ENCODE assay signal across 17 mouse cellular contexts in the genomic region with DNA sequence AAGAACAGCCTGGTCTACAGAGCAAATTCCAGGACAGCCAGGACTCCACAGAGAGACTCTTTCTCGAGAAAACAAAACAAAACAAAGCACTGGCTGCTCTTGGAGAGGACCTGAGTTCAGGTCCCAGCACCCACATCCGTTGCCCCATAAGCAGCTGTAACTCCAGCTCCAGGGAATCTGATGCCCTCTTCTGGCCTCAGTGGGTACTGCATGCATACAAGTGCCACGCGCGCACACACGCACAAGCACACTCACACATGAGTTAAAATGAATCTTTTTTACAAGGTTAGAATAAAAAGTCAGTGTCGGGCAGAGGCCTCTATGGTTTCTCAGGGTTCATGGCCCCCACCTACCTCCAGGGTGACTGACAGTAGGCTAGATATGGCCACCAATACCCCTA. TPM values are rescaled to one million over a fixed set of nuclear protein-coding genes. Genes with fewer than 3 reads are reported as not detected.
DNase-seq lines count a peak whose midpoint lies in the region; ATAC-seq lines count a peak whose summit lies in the region.
"Had no signal": no experiment of that assay in that cellular context is flagged by ENCODE, and none has a peak within 500 bp of the region (broad histone marks: within the 10 kb centered on the region; RNA-seq: fewer than 3 reads in every experiment).

No protein-coding gene starts in this region.

- no peak overlapping the region for H3K4me3 ChIP-seq in liver, embryonic 12.5 days
- H3K4me3 ChIP-seq: hindbrain, embryonic 12.5 days; liver, embryonic 15.5 days; midbrain, embryonic 10.5 days; neural tube, embryonic 13.5 days had no signal

- H3K9me3 ChIP-seq in liver, embryonic 12.5 days (replicated peaks), result 0 out of 2 replicates have a peak, but pooled peaks cover 5% of the 10 kb centered on the region
- H3K9me3 ChIP-seq: liver, embryonic 15.5 days; midbrain, embryonic 10.5 days; neural tube, embryonic 13.5 days had no signal

- H3K9ac ChIP-seq in liver, embryonic 12.5 days, result no peak overlapping the region
- H3K9ac ChIP-seq: hindbrain, embryonic 12.5 days; liver, embryonic 15.5 days; neural tube, embryonic 13.5 days had no signal

- DNase-seq in liver, result peak; percentile 45
- peak; percentile 60 to 62 for DNase-seq in B cell, adult 2 months
- peak; percentile 52 for DNase-seq in ES-CJ7 (ENCODE audit: low read depth, low spot score)
- peak; percentile 58 for DNase-seq in induced T-regulatory cell, adult 2 months (ENCODE audit: low read depth)
- DNase-seq in yolk sac, embryonic 10.5 days (ENCODE audit: low spot score), result no peak
- no peak for DNase-seq in urinary bladder, adult 2 months (ENCODE audit: low spot score)
- DNase-seq: adrenal gland, postnatal 10 days; cerebellum, adult 11-12 months; right cerebral cortex, adult 18-20 months had no signal

- 83% methylated on average over 7 of the region's 7 CpGs for WGBS in liver, embryonic 12.5 days (ENCODE audit: insufficient replicate concordance)

- H3K36me3 ChIP-seq in liver, embryonic 12.5 days, result no peaks in the 10 kb centered on the region
- H3K36me3 ChIP-seq: hindbrain, embryonic 12.5 days; liver, embryonic 15.5 days; midbrain, embryonic 10.5 days; neural tube, embryonic 13.5 days had no signal

- ATAC-seq in liver, embryonic 12.5 days, result no peak
- ATAC-seq: Patski had no signal

- H3K27ac ChIP-seq in liver, embryonic 12.5 days, result no peak overlapping the region
- H3K27ac ChIP-seq: hindbrain, embryonic 12.5 days; liver, embryonic 15.5 days; midbrain, embryonic 10.5 days; neural tube, embryonic 13.5 days had no signal

- H3K4me2 ChIP-seq in liver, embryonic 12.5 days, result no peak overlapping the region
- H3K4me2 ChIP-seq: heart, embryonic 11.5 days; hindbrain, embryonic 12.5 days; liver, embryonic 15.5 days; neural tube, embryonic 13.5 days had no signal

- no peaks in the 10 kb centered on the region for H3K4me1 ChIP-seq in liver, embryonic 12.5 days
- H3K4me1 ChIP-seq: liver, embryonic 15.5 days; neural tube, embryonic 13.5 days had no signal

- peaks cover 78% of the 10 kb centered on the region for H3K27me3 ChIP-seq in liver, embryonic 12.5 days (replicated peaks)
- H3K27me3 ChIP-seq: hindbrain, embryonic 12.5 days; neural tube, embryonic 13.5 days; Patski had no signal

RNA-seq across cellular contexts. Expression of gene Atp8b3, which starts 15.6 kb away (rescaled TPM):
- 0.02 and 0.08 TPM in 2 replicates for polyA plus RNA-seq in liver, embryonic 12.5 days (2016; fragmentation: Nextera tagmentation; extraction: Ambion mirVana)
- 0.03 TPM in 1 of 2 replicates, not detected in the other for polyA plus RNA-seq in urinary bladder, adult 2 months (2012; rRNA removed)
- polyA plus RNA-seq: liver, embryonic 15.5 days had no signal

RNA-seq across cellular contexts. Expression of gene Onecut3, which starts 28.7 kb away (rescaled TPM):
- polyA plus RNA-seq in liver, embryonic 12.5 days (2016; fragmentation: Nextera tagmentation; extraction: Ambion mirVana), result 0.29 and 0.33 TPM in 2 replicates
- not detected in 2 replicates for polyA plus RNA-seq in urinary bladder, adult 2 months (2012; rRNA removed)
- polyA plus RNA-seq: heart, embryonic 11.5 days; kidney, embryonic 16.5 days; liver, embryonic 15.5 days; Patski had no signal

RNA-seq across cellular contexts. Expression of gene Rexo1, which starts 38.1 kb away (rescaled TPM):
- 23.2 and 23.9 TPM in 2 replicates for polyA plus RNA-seq in liver, embryonic 12.5 days (2016; fragmentation: Nextera tagmentation; extraction: Ambion mirVana)
- polyA plus RNA-seq in urinary bladder, adult 2 months (2012; rRNA removed), result 21.2 and 26.6 TPM in 2 replicates

RNA-seq across cellular contexts. Expression of gene Klf16, which starts 53.8 kb away (rescaled TPM):
- polyA plus RNA-seq in liver, embryonic 12.5 days (2016; fragmentation: Nextera tagmentation; extraction: Ambion mirVana), result 24.0 and 24.7 TPM in 2 replicates
- 11.5 and 11.8 TPM in 2 replicates for polyA plus RNA-seq in urinary bladder, adult 2 months (2012; rRNA removed)

Comparison
In these comparisons a context has a peak if more than half of its experiments do, and no peak if none do; other contexts are left out.
1. DNase-seq: peak in liver (single experiment), B cell, adult 2 months (2 of 2), ES-CJ7 (single experiment) and induced T-regulatory cell, adult 2 months (single experiment); none in yolk sac, embryonic 10.5 days (single experiment) and urinary bladder, adult 2 months (single experiment).